ENCODE assay signal across 7 mouse cellular contexts in genomic region chr12:65036190-65036870, GRCm38 (mm10). TPM values are rescaled to one million over a fixed set of nuclear protein-coding genes. Genes with fewer than 3 reads are reported as not detected.
DNase-seq lines count a peak whose midpoint lies in the region; ATAC-seq lines count a peak whose summit lies in the region.

Gene Prpf39, plus strand, starts transcription at chr12:65036333.

- no peaks in the 10 kb centered on the region for H3K9me3 ChIP-seq in embryonic facial prominence, embryonic 10.5 days
- no peaks in the 10 kb centered on the region for H3K9me3 ChIP-seq in limb, embryonic 10.5 days (replicated peaks)
- H3K9me3 ChIP-seq in midbrain, embryonic 13.5 days: no peaks in the 10 kb centered on the region

- ATAC-seq in granulocyte monocyte progenitor cell, adult 5-6 weeks (replicated peaks; ENCODE audit: poor library complexity, severe bottlenecking): peak; percentile 80
- peak; percentile 96 for ATAC-seq in midbrain, embryonic 13.5 days

- H3K27me3 ChIP-seq in embryonic facial prominence, embryonic 10.5 days (replicated peaks; ENCODE audit: low read depth, poor library complexity, severe bottlenecking): no peaks in the 10 kb centered on the region
- H3K27me3 ChIP-seq in limb, embryonic 10.5 days (ENCODE audit: low read depth, poor library complexity, severe bottlenecking): no peaks in the 10 kb centered on the region
- H3K27me3 ChIP-seq in midbrain, embryonic 13.5 days: no peaks in the 10 kb centered on the region

- peak within 1 kb of the TSS; percentile 57 for H3K4me2 ChIP-seq in midbrain, embryonic 13.5 days (replicated peaks)

- H3K9ac ChIP-seq in midbrain, embryonic 13.5 days (replicated peaks): peak within 1 kb of the TSS; percentile 90

- peak within 1 kb of the TSS; percentile 92 for H3K4me3 ChIP-seq in embryonic facial prominence, embryonic 10.5 days
- H3K4me3 ChIP-seq in limb, embryonic 10.5 days: peak within 1 kb of the TSS; percentile 92
- peak within 1 kb of the TSS; percentile 96 for H3K4me3 ChIP-seq in midbrain, embryonic 13.5 days (replicated peaks)

- 0 out of 2 replicates have a peak, but pooled peaks cover 6% of the 10 kb centered on the region for H3K36me3 ChIP-seq in embryonic facial prominence, embryonic 10.5 days (replicated peaks)
- peaks cover 17% of the 10 kb centered on the region for H3K36me3 ChIP-seq in limb, embryonic 10.5 days
- no peaks in the 10 kb centered on the region for H3K36me3 ChIP-seq in midbrain, embryonic 13.5 days

- peaks cover 20% of the 10 kb centered on the region for H3K4me1 ChIP-seq in embryonic facial prominence, embryonic 10.5 days
- peaks cover 11% of the 10 kb centered on the region; the same call in 1 of the 2 replicates for H3K4me1 ChIP-seq in limb, embryonic 10.5 days
- peaks cover 26% of the 10 kb centered on the region for H3K4me1 ChIP-seq in midbrain, embryonic 13.5 days (replicated peaks)

- WGBS in embryonic facial prominence, embryonic 10.5 days: under 1% methylated on average over 65 of the region's 65 CpGs
- WGBS in limb, embryonic 10.5 days: under 1% methylated on average over 65 of the region's 65 CpGs
- WGBS in midbrain, embryonic 13.5 days: under 1% methylated on average over 64 of the region's 65 CpGs

- peak within 1 kb of the TSS; percentile 97 for H3K27ac ChIP-seq in embryonic facial prominence, embryonic 10.5 days (replicated peaks)
- peak within 1 kb of the TSS; percentile 97 for H3K27ac ChIP-seq in limb, embryonic 10.5 days
- H3K27ac ChIP-seq in midbrain, embryonic 13.5 days: peak within 1 kb of the TSS; percentile 80

- DNase-seq in adrenal gland, postnatal 10 days: peak; percentile 94
- peak; percentile 92 for DNase-seq in embryonic facial prominence, embryonic 10.5 days (ENCODE audit: low spot score)
- peak; percentile 85 for DNase-seq in kidney, adult 11 months
- DNase-seq in limb, embryonic 10.5 days (ENCODE audit: low spot score): peak; percentile 91
- peak; percentile 87 for DNase-seq in spleen, adult 12 weeks (ENCODE audit: low spot score)

RNA-seq across cellular contexts. Expression of gene Prpf39, which starts in this region (rescaled TPM):
- 10 to 100 TPM; 26.1 to 42.4 TPM for total RNA-seq in adrenal gland, postnatal 10 days (2021)
- 66.9 and 67.5 TPM in 2 replicates for polyA plus RNA-seq in embryonic facial prominence, embryonic 10.5 days (2016; fragmentation: Nextera tagmentation; extraction: Ambion mirVana)
- 52.5 and 55.4 TPM in 2 replicates for total RNA-seq in granulocyte monocyte progenitor cell, adult 5-6 weeks (2014; fragmentation: Nextera tagmentation)
- 73.2 and 91.2 TPM in 2 replicates for total RNA-seq in granulocyte monocyte progenitor cell, adult 5-6 weeks (2017)
- 55.4 and 69.3 TPM in 2 replicates for polyA plus RNA-seq in limb, embryonic 10.5 days (2016; fragmentation: Nextera tagmentation; extraction: Ambion mirVana)
- 55.0 and 56.9 TPM in 2 replicates for polyA plus RNA-seq in midbrain, embryonic 13.5 days (2015; fragmentation: Nextera tagmentation; extraction: Ambion mirVana)

Comparison
In these comparisons a context has a peak if more than half of its experiments do, and no peak if none do; other contexts are left out.
1. Peak in every context shown above with its lines: DNase-seq, ATAC-seq, H3K4me3 ChIP-seq and H3K27ac ChIP-seq.